Mouse (Mus musculus): ENCODE measurements at regions not wholly inside any gene's neighbourhood (a gene's known extent, or its start where the extent isn't known, plus 50 kb on each side); places are given as distances from the start of the nearest gene placed in this dataset.

- no peak for DNase-seq (ENCODE audit: low spot score in 2 of 2)
Measured at GRCm38 (mm10) chr13:93992961-93993360, 64.6 kb upstream of the Lhfpl2 start.

- DNase-seq (ENCODE audit: low spot score in 2 of 2), result no peak
Measured at GRCm38 (mm10) chr13:93995423-93995822, 62.2 kb upstream of the Lhfpl2 start.

- DNase-seq (ENCODE audit: low spot score in 2 of 2), result peak in 1 of 2 experiments; percentile 14
Measured at GRCm38 (mm10) chr13:93996535-93997382, 60.8 kb upstream of the Lhfpl2 start.

GRCm38 (mm10) chr13:93997981-93998380 lies 59.6 kb upstream of the Lhfpl2 start:
- peak; percentile 23 for DNase-seq (ENCODE audit: low spot score in 2 of 2)

- peak in 1 of 2 experiments; percentile 9 for DNase-seq (ENCODE audit: low spot score in 2 of 2)
Measured at GRCm38 (mm10) chr13:93998406-93998805, 59.2 kb upstream of the Lhfpl2 start.

GRCm38 (mm10) chr13:94003816-94004215 lies 53.8 kb upstream of the Lhfpl2 start:
- peak in 1 of 2 experiments; percentile 14 for DNase-seq (ENCODE audit: low spot score in 2 of 2)

GRCm38 (mm10) chr13:94004417-94004816 lies 53.2 kb upstream of the Lhfpl2 start:
- peak in 1 of 2 experiments; percentile 5 for DNase-seq (ENCODE audit: low spot score in 2 of 2)

GRCm38 (mm10) chr13:94005880-94006279 lies 51.7 kb upstream of the Lhfpl2 start:
- DNase-seq (ENCODE audit: low spot score in 2 of 2), result peak in 1 of 2 experiments; percentile 1
